Mouse (Mus musculus): ENCODE results near the gene Prrt3. TPM values are rescaled to one million over a fixed set of nuclear protein-coding genes. Genes with fewer than 3 reads are reported as not detected.

Gene Prrt3
- polyA plus RNA-seq, 1 experiment: not detected

- Histone ChIP-seq H3K27ac (ENCODE audit: insufficient read depth, low read length) (no peak overlapping the region), H3K4me3 (ENCODE audit: insufficient read depth, low read length) (no peak overlapping the region), H3K4me1 (ENCODE audit: control insufficient read depth, insufficient read depth, low read length) (0 out of 2 replicates have a peak, but pooled peaks cover 2% of the 10 kb centered on the region)
- TF ChIP-seq POLR2A (IDR thresholded peaks at IDR 0.05; ENCODE audit: low read depth, low read length) (no peak), CTCF (IDR thresholded peaks at IDR 0.05; ENCODE audit: borderline replicate concordance, insufficient read depth, low read length) (no peak)
These were observed 28.0 kb downstream of the Prrt3 start for GRCm38 (mm10) chr6:113473715-113474114.

GRCm38 (mm10) chr6:113473246-113473645 is 28.5 kb downstream of the Prrt3 start:
- Histone ChIP-seq H3K27ac (ENCODE audit: insufficient read depth, low read length) (no peak overlapping the region), H3K4me1 (ENCODE audit: control insufficient read depth, insufficient read depth, low read length) (0 out of 2 replicates have a peak, but pooled peaks cover 2% of the 10 kb centered on the region), H3K4me3 (ENCODE audit: insufficient read depth, low read length) (no peak overlapping the region)
- no peak for TF ChIP-seq CTCF (IDR thresholded peaks at IDR 0.05; ENCODE audit: borderline replicate concordance, insufficient read depth, low read length)
- no peak for TF ChIP-seq POLR2A (IDR thresholded peaks at IDR 0.05; ENCODE audit: low read depth, low read length)

GRCm38 (mm10) chr6:113472061-113472460 is 29.7 kb downstream of the Prrt3 start:
- peak overlapping the region; percentile 28; the same call in 1 of the 2 replicates for H3K4me3 ChIP-seq (ENCODE audit: insufficient read depth, low read length)
- no peak overlapping the region for H3K27ac ChIP-seq (ENCODE audit: insufficient read depth, low read length)
- TF ChIP-seq CTCF (IDR thresholded peaks at IDR 0.05; ENCODE audit: borderline replicate concordance, insufficient read depth, low read length): no peak
- TF ChIP-seq POLR2A (IDR thresholded peaks at IDR 0.05; ENCODE audit: low read depth, low read length): no peak

GRCm38 (mm10) chr6:113471297-113471936 is 30.3 kb downstream of the Prrt3 start, which contains the start of gene Il17rc:
Gene Il17rc (plus strand): TSS chr6:113471427.
- TF ChIP-seq CTCF (IDR thresholded peaks at IDR 0.05; ENCODE audit: borderline replicate concordance, insufficient read depth, low read length) (no peak), POLR2A (IDR thresholded peaks at IDR 0.05; ENCODE audit: low read depth, low read length) (peak; percentile 92)
- peak within 1 kb of the TSS; percentile 28 for H3K4me3 ChIP-seq (ENCODE audit: insufficient read depth, low read length)
- 0 out of 2 replicates have a peak, but pooled peaks cover 2% of the 10 kb centered on the region for H3K4me1 ChIP-seq (ENCODE audit: control insufficient read depth, insufficient read depth, low read length)
- peak within 1 kb of the TSS; percentile 5; the same call in 1 of the 2 replicates for H3K27ac ChIP-seq (ENCODE audit: insufficient read depth, low read length)

More at GRCm38 (mm10) chr6:113472061-113472460, 29.7 kb downstream of the Prrt3 start:
- H3K4me1 ChIP-seq (ENCODE audit: control insufficient read depth, insufficient read depth, low read length): 0 out of 2 replicates have a peak, but pooled peaks cover 2% of the 10 kb centered on the region

- TF ChIP-seq POLR2A (IDR thresholded peaks at IDR 0.05; ENCODE audit: low read depth, low read length): peak; percentile 19; the same call in 1 of the 2 replicates
- TF ChIP-seq CTCF (IDR thresholded peaks at IDR 0.05; ENCODE audit: borderline replicate concordance, insufficient read depth, low read length): peak; percentile 98
- Histone ChIP-seq H3K27ac (ENCODE audit: insufficient read depth, low read length) (no peak overlapping the region), H3K4me3 (ENCODE audit: insufficient read depth, low read length) (no peak overlapping the region), H3K4me1 (ENCODE audit: control insufficient read depth, insufficient read depth, low read length) (0 out of 2 replicates have a peak, but pooled peaks cover 2% of the 10 kb centered on the region)
These were observed 32.3 kb downstream of the Prrt3 start for GRCm38 (mm10) chr6:113469432-113469831.

GRCm38 (mm10) chr6:113469021-113469420 is 32.7 kb downstream of the Prrt3 start:
- no peak overlapping the region for H3K27ac ChIP-seq (ENCODE audit: insufficient read depth, low read length)
- H3K4me1 ChIP-seq (ENCODE audit: control insufficient read depth, insufficient read depth, low read length): 0 out of 2 replicates have a peak, but pooled peaks cover 2% of the 10 kb centered on the region
- no peak overlapping the region for H3K4me3 ChIP-seq (ENCODE audit: insufficient read depth, low read length)
- TF ChIP-seq POLR2A (IDR thresholded peaks at IDR 0.05; ENCODE audit: low read depth, low read length): no peak
- TF ChIP-seq CTCF (IDR thresholded peaks at IDR 0.05; ENCODE audit: borderline replicate concordance, insufficient read depth, low read length): peak; percentile 68; the same call in 1 of the 2 replicates

- Histone ChIP-seq H3K4me3 (ENCODE audit: insufficient read depth, low read length) (no peak overlapping the region), H3K4me1 (ENCODE audit: control insufficient read depth, insufficient read depth, low read length) (0 out of 2 replicates have a peak, but pooled peaks cover 2% of the 10 kb centered on the region), H3K27ac (ENCODE audit: insufficient read depth, low read length) (no peak overlapping the region)
- TF ChIP-seq POLR2A (IDR thresholded peaks at IDR 0.05; ENCODE audit: low read depth, low read length): no peak
- no peak for TF ChIP-seq CTCF (IDR thresholded peaks at IDR 0.05; ENCODE audit: borderline replicate concordance, insufficient read depth, low read length)
These were observed 33.2 kb downstream of the Prrt3 start for GRCm38 (mm10) chr6:113468512-113468911.

- Histone ChIP-seq H3K4me3 (ENCODE audit: insufficient read depth, low read length) (no peak overlapping the region), H3K27ac (ENCODE audit: insufficient read depth, low read length) (no peak overlapping the region), H3K4me1 (ENCODE audit: control insufficient read depth, insufficient read depth, low read length) (no peaks in the 10 kb centered on the region)
- no peak for TF ChIP-seq POLR2A (IDR thresholded peaks at IDR 0.05; ENCODE audit: low read depth, low read length)
- TF ChIP-seq CTCF (IDR thresholded peaks at IDR 0.05; ENCODE audit: borderline replicate concordance, insufficient read depth, low read length): peak; percentile 47; the same call in 1 of the 2 replicates
These were observed 36.1 kb downstream of the Prrt3 start for GRCm38 (mm10) chr6:113465602-113466001.

GRCm38 (mm10) chr6:113464040-113464439 is 37.7 kb downstream of the Prrt3 start:
- H3K27ac ChIP-seq (ENCODE audit: insufficient read depth, low read length): no peak overlapping the region
- H3K4me3 ChIP-seq (ENCODE audit: insufficient read depth, low read length): no peak overlapping the region
- no peak for TF ChIP-seq CTCF (IDR thresholded peaks at IDR 0.05; ENCODE audit: borderline replicate concordance, insufficient read depth, low read length)
- no peak for TF ChIP-seq POLR2A (IDR thresholded peaks at IDR 0.05; ENCODE audit: low read depth, low read length)
- H3K4me1 ChIP-seq (ENCODE audit: control insufficient read depth, insufficient read depth, low read length): no peaks in the 10 kb centered on the region

- no peak overlapping the region for H3K4me3 ChIP-seq (ENCODE audit: insufficient read depth, low read length)
- H3K27ac ChIP-seq (ENCODE audit: insufficient read depth, low read length): no peak overlapping the region
- TF ChIP-seq CTCF (IDR thresholded peaks at IDR 0.05; ENCODE audit: borderline replicate concordance, insufficient read depth, low read length): no peak
- no peak for TF ChIP-seq POLR2A (IDR thresholded peaks at IDR 0.05; ENCODE audit: low read depth, low read length)
- no peaks in the 10 kb centered on the region for H3K4me1 ChIP-seq (ENCODE audit: control insufficient read depth, insufficient read depth, low read length)
These were observed 43.1 kb downstream of the Prrt3 start for GRCm38 (mm10) chr6:113458635-113459034.
